Mouse (Mus musculus): ENCODE results near the gene Copz1.
A peak's percentile ranks its signal among the peaks of the same experiment; 100 is the strongest.

Copz1 gene

GRCm38 (mm10) chr15:103272419-103273279 lies at the start of gene Copz1:
TSS of gene Copz1 (plus strand) at chr15:103272714.
- Histone ChIP-seq H3K4me3 (replicated peaks; ENCODE audit: low read length) (peak within 1 kb of the TSS; percentile 99), H3K9me3 (ENCODE audit: low read length) (no peaks in the 10 kb centered on the region), H3K27me3 (ENCODE audit: insufficient read depth, low read length) (0 out of 2 replicates have a peak, but pooled peaks cover 3% of the 10 kb centered on the region), H3K36me3 (ENCODE audit: insufficient read depth, low read length) (peaks cover 11% of the 10 kb centered on the region), H3K4me1 (replicated peaks; ENCODE audit: low read depth, low read length) (peaks cover 32% of the 10 kb centered on the region)
- TF ChIP-seq CTCF (conservative IDR thresholded peaks at IDR 0.05; ENCODE audit: low read length): no peak
- no peak for TF ChIP-seq NANOG (IDR thresholded peaks at IDR 0.05; ENCODE audit: borderline replicate concordance, low read length)
- no peak for TF ChIP-seq POU5F1 (IDR thresholded peaks at IDR 0.05; ENCODE audit: borderline replicate concordance, low read length)

- TF ChIP-seq CTCF (conservative IDR thresholded peaks at IDR 0.05; ENCODE audit: low read length) (peak; percentile 8; the same call in 1 of the 2 replicates), NANOG (IDR thresholded peaks at IDR 0.05; ENCODE audit: borderline replicate concordance, low read length) (no peak)
- peaks cover 76% of the 10 kb centered on the region for H3K4me1 ChIP-seq (replicated peaks; ENCODE audit: low read depth, low read length)
Measured at GRCm38 (mm10) chr15:103224161-103224560, 48.4 kb upstream of the Copz1 start.

GRCm38 (mm10) chr15:103227022-103227421 lies 45.5 kb upstream of the Copz1 start:
- H3K9me3 ChIP-seq (ENCODE audit: low read length): no peaks in the 10 kb centered on the region
- no peak for TF ChIP-seq NANOG (IDR thresholded peaks at IDR 0.05; ENCODE audit: borderline replicate concordance, low read length)
- no peak for TF ChIP-seq POU5F1 (IDR thresholded peaks at IDR 0.05; ENCODE audit: borderline replicate concordance, low read length)
- TF ChIP-seq CTCF (conservative IDR thresholded peaks at IDR 0.05; ENCODE audit: low read length): no peak
- H3K36me3 ChIP-seq (ENCODE audit: insufficient read depth, low read length): peaks cover 33% of the 10 kb centered on the region
- no peak overlapping the region for H3K4me3 ChIP-seq (replicated peaks; ENCODE audit: low read length)
- peaks cover 77% of the 10 kb centered on the region for H3K4me1 ChIP-seq (replicated peaks; ENCODE audit: low read depth, low read length)
- no peaks in the 10 kb centered on the region for H3K27me3 ChIP-seq (ENCODE audit: insufficient read depth, low read length)

More at GRCm38 (mm10) chr15:103224161-103224560, 48.4 kb upstream of the Copz1 start:
- no peaks in the 10 kb centered on the region for H3K27me3 ChIP-seq (ENCODE audit: insufficient read depth, low read length)
- H3K9me3 ChIP-seq (ENCODE audit: low read length): no peaks in the 10 kb centered on the region
- H3K36me3 ChIP-seq (ENCODE audit: insufficient read depth, low read length): peaks cover 46% of the 10 kb centered on the region
- no peak overlapping the region for H3K4me3 ChIP-seq (replicated peaks; ENCODE audit: low read length)

- no peaks in the 10 kb centered on the region for H3K9me3 ChIP-seq (ENCODE audit: low read length)
- TF ChIP-seq NANOG (IDR thresholded peaks at IDR 0.05; ENCODE audit: borderline replicate concordance, low read length) (no peak), POU5F1 (IDR thresholded peaks at IDR 0.05; ENCODE audit: borderline replicate concordance, low read length) (no peak), CTCF (conservative IDR thresholded peaks at IDR 0.05; ENCODE audit: low read length) (no peak)
- no peak overlapping the region for H3K4me3 ChIP-seq (replicated peaks; ENCODE audit: low read length)
- H3K36me3 ChIP-seq (ENCODE audit: insufficient read depth, low read length): peaks cover 37% of the 10 kb centered on the region
- peaks cover 82% of the 10 kb centered on the region for H3K4me1 ChIP-seq (replicated peaks; ENCODE audit: low read depth, low read length)
- H3K27me3 ChIP-seq (ENCODE audit: insufficient read depth, low read length): no peaks in the 10 kb centered on the region
Measured at GRCm38 (mm10) chr15:103227572-103227971, 44.9 kb upstream of the Copz1 start.

GRCm38 (mm10) chr15:103228904-103229303 lies 43.6 kb upstream of the Copz1 start:
- Histone ChIP-seq H3K27me3 (ENCODE audit: insufficient read depth, low read length) (no peaks in the 10 kb centered on the region), H3K9me3 (ENCODE audit: low read length) (no peaks in the 10 kb centered on the region), H3K36me3 (ENCODE audit: insufficient read depth, low read length) (peaks cover 40% of the 10 kb centered on the region), H3K4me1 (replicated peaks; ENCODE audit: low read depth, low read length) (peaks cover 83% of the 10 kb centered on the region), H3K4me3 (replicated peaks; ENCODE audit: low read length) (no peak overlapping the region)
- TF ChIP-seq POU5F1 (IDR thresholded peaks at IDR 0.05; ENCODE audit: borderline replicate concordance, low read length) (no peak), NANOG (IDR thresholded peaks at IDR 0.05; ENCODE audit: borderline replicate concordance, low read length) (no peak), CTCF (conservative IDR thresholded peaks at IDR 0.05; ENCODE audit: low read length) (no peak)

GRCm38 (mm10) chr15:103233119-103233518 lies 39.4 kb upstream of the Copz1 start:
- H3K9me3 ChIP-seq (ENCODE audit: low read length): no peaks in the 10 kb centered on the region
- peaks cover 88% of the 10 kb centered on the region for H3K4me1 ChIP-seq (replicated peaks; ENCODE audit: low read depth, low read length)
- peaks cover 50% of the 10 kb centered on the region for H3K36me3 ChIP-seq (ENCODE audit: insufficient read depth, low read length)
- H3K4me3 ChIP-seq (replicated peaks; ENCODE audit: low read length): no peak overlapping the region
- no peaks in the 10 kb centered on the region for H3K27me3 ChIP-seq (ENCODE audit: insufficient read depth, low read length)
- TF ChIP-seq NANOG (IDR thresholded peaks at IDR 0.05; ENCODE audit: borderline replicate concordance, low read length): no peak
- TF ChIP-seq POU5F1 (IDR thresholded peaks at IDR 0.05; ENCODE audit: borderline replicate concordance, low read length): no peak
- no peak for TF ChIP-seq CTCF (conservative IDR thresholded peaks at IDR 0.05; ENCODE audit: low read length)

GRCm38 (mm10) chr15:103237295-103237694 lies 35.2 kb upstream of the Copz1 start:
- peak overlapping the region; percentile 18 for H3K4me3 ChIP-seq (replicated peaks; ENCODE audit: low read length)
- TF ChIP-seq CTCF (conservative IDR thresholded peaks at IDR 0.05; ENCODE audit: low read length) (no peak), NANOG (IDR thresholded peaks at IDR 0.05; ENCODE audit: borderline replicate concordance, low read length) (no peak), POU5F1 (IDR thresholded peaks at IDR 0.05; ENCODE audit: borderline replicate concordance, low read length) (no peak)
- H3K4me1 ChIP-seq (replicated peaks; ENCODE audit: low read depth, low read length): peaks cover 63% of the 10 kb centered on the region
- no peaks in the 10 kb centered on the region for H3K9me3 ChIP-seq (ENCODE audit: low read length)
- no peaks in the 10 kb centered on the region for H3K27me3 ChIP-seq (ENCODE audit: insufficient read depth, low read length)
- H3K36me3 ChIP-seq (ENCODE audit: insufficient read depth, low read length): peaks cover 56% of the 10 kb centered on the region

- Histone ChIP-seq H3K9me3 (ENCODE audit: low read length) (no peaks in the 10 kb centered on the region), H3K27me3 (ENCODE audit: insufficient read depth, low read length) (no peaks in the 10 kb centered on the region), H3K4me3 (replicated peaks; ENCODE audit: low read length) (peak overlapping the region; percentile 92), H3K4me1 (replicated peaks; ENCODE audit: low read depth, low read length) (peaks cover 62% of the 10 kb centered on the region), H3K36me3 (ENCODE audit: insufficient read depth, low read length) (peaks cover 60% of the 10 kb centered on the region)
- TF ChIP-seq NANOG (IDR thresholded peaks at IDR 0.05; ENCODE audit: borderline replicate concordance, low read length): peak; percentile 13; the same call in 1 of the 2 replicates
- no peak for TF ChIP-seq POU5F1 (IDR thresholded peaks at IDR 0.05; ENCODE audit: borderline replicate concordance, low read length)
Measured at GRCm38 (mm10) chr15:103239130-103239684, 33.3 kb upstream of the Copz1 start.

All from E14TG2a.4 (cell line).